Mouse (Mus musculus) 3T3-L1 (cell line): ENCODE data around the gene B3gat3.

Experiments used
- DNase-seq: peaks from one replicate; pipeline ENCODE4 v3.0.0-alpha.2; 2015; ENCODE audit warnings: low read depth, low spot score

Gene B3gat3

GRCm38 (mm10) chr19:8897865-8898495, 22.2 kb upstream of the B3gat3 start, which contains the start of gene Ganab:
TSS of gene Ganab (plus strand) at chr19:8898071.
- peak; percentile 99 for DNase-seq

DNA sequence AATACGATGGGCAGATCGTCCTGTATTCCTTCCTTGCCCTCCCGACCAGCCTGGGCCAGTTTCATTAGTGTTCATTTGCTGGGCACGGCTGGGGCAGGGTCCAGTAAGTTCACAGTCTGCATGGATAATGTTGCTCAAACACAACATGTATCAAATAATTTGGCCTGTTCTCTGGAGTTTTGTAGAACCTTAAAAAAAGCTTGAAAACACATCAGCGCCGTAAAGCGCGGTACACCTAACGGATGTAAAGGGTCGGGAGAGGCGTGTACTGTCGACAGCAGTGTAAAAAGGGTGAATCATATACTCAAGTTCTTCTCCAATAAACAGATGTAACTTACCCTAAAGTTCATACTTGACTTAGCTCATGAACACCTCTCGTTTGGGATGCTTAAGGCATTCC, 21.6 kb upstream of the B3gat3 start:
- DNase-seq, result peak; percentile 68

DNA sequence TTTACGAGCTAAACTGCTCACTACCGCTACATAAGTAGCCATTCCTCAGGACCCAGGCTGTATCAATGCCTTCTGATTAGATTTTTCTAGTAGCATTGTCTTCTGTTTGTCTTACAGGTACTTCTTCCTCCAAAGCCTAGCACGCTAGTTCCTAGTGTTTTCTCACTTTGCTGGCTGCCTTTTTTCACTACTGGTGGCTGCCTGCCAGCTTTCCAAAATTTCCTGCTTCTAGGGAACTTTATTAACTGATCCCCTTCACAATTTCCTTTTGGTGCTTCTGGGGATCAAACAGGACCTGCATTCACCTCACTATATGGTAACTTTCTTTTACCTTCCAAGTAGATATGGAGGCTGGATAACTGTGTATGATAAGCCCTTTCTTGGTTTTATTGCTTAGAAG, 21.1 kb upstream of the B3gat3 start:
- DNase-seq, result peak; percentile 24

DNA sequence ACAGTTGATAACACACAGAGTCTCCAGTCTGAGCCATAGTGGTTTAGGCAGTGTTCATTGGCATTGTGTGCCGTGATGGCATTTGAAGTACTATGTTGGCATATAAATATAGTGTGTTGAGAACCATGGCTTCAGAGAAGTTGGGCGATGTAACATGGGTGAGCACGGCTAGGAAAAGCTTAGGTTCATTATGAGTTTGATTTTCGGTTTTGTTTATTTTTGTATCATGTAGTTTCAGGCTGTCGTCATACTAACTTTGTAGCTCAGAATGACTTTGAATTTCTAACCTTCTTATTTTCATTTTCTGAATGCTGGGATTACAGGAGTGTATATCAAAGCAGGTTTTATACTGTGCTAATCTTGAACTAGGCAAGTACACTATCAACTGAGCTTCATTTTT, 16.8 kb upstream of the B3gat3 start:
- no peak for DNase-seq

DNA sequence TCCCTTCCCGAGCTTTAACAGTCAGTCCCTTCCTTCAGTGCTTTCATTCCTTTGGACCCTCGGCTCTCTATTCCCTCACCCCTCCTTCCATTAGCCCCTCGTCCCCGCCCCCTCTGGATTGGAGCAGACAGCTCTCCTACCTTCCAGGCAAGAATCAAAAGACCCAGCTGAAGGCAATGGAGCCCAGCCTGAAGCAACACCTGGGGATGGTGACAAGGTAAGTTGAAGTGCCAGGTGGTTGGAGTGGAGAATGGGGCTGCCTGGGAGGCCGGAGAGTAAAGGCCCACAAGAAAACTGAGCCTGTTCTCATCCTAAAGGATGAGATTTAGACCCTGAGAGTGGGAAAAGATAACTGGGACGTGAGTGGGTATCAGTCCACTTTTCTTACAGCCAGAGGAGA, 11.6 kb upstream of the B3gat3 start:
- no peak for DNase-seq

GRCm38 (mm10) chr19:8911810-8912209, 8.4 kb upstream of the B3gat3 start:
- no peak for DNase-seq

DNA sequence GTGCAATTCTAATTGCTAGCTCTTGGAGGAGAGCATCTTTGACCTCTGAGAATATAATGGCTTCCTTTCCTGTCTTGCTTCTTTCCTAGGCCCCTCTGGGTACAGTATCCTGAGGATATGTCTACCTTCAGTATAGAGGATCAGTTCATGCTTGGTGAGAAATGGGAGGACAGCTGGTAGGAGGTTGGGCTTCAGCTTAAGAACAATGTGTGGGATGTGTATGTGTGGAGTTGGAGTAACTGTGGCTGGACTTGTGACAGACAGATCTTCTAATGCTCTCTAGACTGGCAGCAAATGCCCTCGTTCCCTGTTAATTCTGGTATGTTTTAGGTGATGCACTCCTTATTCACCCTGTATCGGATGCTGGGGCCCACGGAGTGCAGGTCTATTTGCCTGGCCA, 6.0 kb upstream of the B3gat3 start:
- no peak for DNase-seq

- DNase-seq, result no peak
These were observed 1.2 kb upstream of the B3gat3 start for GRCm38 (mm10) chr19:8919000-8919399.

GRCm38 (mm10) chr19:8919684-8920072, 496 bp upstream of the B3gat3 start:
- peak; percentile 17 for DNase-seq

GRCm38 (mm10) chr19:8920836-8921291, 690 bp downstream of the B3gat3 start:
- DNase-seq, result peak; percentile 80

- no peak for DNase-seq
These were observed 1.6 kb downstream of the B3gat3 start for GRCm38 (mm10) chr19:8921741-8922140.

- DNase-seq, result no peak
These were observed 6.6 kb downstream of the B3gat3 start for GRCm38 (mm10) chr19:8926766-8927165.

DNA sequence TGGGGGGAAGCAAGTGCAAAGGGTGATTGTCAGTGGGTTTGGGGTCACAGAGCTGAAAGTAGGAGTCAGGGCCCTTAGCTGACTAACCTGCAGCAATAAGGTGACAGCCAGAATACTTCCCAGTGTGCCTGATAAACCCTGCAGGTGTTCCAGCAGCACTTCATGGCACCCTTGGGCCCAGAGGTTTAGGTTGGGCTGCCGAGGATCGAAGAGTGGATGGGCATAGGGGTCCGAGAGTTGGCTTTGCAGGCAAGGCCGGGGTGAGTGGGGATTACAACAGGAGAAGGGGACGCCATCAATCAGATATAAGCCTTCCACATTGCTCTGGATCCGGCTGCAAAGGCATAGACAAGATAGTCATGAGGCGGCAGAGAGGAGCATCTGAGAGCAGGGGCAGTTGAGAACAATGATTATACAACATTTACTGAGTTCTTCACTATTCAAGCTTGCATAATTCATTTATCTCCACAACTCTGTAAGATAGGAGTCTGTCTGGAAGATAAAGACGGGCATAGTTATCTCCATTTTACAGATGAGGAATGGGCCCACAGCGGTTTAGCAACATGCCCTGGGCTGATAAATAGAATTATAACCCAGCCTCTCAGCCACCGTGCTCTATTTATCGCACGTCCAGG, 7.8 kb downstream of the B3gat3 start:
- no peak for DNase-seq

GRCm38 (mm10) chr19:8928689-8929223, 8.6 kb downstream of the B3gat3 start:
- no peak for DNase-seq

DNA sequence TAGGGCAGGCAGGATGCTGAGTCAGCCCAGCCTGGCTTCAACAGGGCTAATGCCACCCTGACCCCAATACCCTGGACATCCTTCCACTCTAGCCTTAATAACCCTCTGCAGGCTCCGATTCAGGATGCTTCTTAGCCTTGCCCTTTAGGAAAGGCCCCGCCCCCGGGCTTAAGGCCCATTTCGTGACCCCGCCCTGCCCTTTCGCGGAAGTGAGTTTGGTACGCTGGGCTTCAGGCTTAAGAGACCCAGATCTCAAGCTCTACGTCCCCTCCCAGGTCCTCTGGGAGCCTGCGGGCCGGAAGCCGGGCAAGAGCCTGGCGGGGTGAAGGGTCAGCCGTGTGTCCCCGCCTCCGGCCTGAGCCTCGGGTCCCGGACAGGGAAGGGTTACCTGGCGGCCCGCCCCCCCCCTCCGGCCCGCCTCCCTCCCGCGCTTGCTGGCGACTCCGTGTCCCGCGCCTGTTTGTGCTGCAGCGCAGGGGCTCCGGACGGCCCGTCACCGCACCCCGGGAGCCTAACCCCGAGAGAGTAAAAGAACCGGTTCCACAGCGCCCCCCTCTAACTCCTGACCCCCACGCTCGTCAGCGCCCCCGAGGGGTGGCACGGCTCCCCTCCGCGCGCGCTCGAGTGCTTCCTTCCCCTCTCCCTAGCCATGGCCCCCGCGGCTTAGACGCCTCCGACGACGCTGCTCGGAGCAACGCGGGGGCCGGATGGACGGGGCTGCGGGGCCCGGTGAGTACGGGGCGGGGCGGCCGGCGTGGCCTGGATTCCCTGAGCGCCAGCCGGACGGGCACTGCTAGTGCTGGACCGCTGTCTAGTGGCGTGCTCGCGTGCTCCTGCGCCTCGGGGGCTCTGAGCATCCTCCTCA, 9.3 kb downstream of the B3gat3 start, which contains the start of the genes Rom1 and Eml3:
Gene Rom1, minus strand, starts transcription at position 133 of the 865 bp plus-strand sequence.
Gene Eml3, plus strand, starts transcription at position 329 of the 865 bp plus-strand sequence.
- DNase-seq, result peak; percentile 85

DNA sequence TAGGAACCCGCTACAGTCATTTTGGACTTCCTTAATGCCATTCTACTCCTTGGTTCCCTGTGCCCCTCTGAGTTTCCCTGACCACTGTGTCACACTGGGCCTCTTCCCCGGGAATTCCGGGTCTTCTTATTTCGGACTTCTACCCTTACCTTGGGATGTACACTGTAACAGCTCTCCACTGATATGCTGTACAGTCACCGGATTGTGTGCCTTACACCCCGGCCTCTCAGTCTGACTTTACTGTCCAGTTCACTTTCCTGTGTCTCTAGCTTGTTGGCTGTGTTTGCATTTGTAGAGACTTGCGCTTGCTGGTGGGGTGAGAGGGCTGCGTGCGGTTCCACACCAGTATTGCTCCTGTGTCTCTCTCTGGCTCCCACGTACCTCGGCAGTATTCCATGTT, 9.9 kb downstream of the B3gat3 start:
- DNase-seq, result peak; percentile 55

GRCm38 (mm10) chr19:8930771-8931170, 10.6 kb downstream of the B3gat3 start:
- DNase-seq, result no peak

DNA sequence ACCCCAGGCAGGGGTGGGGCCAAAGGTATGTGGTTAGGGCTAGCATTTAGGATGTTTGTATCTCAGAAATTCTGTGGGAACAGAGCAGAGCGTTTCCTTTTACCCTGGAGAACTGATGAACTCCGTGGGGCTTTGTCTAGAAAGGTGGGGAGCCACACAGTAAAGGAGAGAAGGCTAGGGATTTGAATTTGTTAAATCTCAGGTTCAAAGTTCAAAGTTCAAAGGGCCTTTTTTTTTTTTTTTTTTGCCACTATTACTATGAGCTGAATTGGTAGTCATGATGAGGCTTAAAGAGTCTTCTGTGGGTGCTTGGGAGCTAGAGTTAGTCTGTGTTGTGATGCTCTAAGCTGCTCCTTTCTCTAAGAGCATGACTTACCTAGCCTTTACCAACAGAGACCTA, 16.6 kb downstream of the B3gat3 start:
- no peak for DNase-seq

GRCm38 (mm10) chr19:8940526-8941133, 20.5 kb downstream of the B3gat3 start:
- no peak for DNase-seq

DNA sequence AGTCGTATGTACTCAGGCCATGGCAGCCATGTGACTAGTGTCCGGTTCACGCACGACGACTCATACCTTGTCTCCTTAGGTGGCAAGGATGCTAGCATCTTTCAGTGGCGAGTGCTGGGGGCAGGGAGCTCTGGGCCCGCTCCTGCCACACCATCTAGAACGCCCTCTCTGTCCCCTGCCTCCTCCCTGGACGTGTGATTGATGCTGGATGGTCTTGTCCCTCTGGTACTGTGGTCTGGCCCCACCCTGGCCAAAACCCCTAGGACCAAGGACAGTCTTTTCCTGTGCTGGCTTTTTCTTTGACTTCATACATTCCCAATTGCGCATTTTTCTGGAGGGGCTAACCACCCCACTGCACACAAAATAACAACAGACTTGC, 21.0 kb downstream of the B3gat3 start:
- peak; percentile 44 for DNase-seq

DNA sequence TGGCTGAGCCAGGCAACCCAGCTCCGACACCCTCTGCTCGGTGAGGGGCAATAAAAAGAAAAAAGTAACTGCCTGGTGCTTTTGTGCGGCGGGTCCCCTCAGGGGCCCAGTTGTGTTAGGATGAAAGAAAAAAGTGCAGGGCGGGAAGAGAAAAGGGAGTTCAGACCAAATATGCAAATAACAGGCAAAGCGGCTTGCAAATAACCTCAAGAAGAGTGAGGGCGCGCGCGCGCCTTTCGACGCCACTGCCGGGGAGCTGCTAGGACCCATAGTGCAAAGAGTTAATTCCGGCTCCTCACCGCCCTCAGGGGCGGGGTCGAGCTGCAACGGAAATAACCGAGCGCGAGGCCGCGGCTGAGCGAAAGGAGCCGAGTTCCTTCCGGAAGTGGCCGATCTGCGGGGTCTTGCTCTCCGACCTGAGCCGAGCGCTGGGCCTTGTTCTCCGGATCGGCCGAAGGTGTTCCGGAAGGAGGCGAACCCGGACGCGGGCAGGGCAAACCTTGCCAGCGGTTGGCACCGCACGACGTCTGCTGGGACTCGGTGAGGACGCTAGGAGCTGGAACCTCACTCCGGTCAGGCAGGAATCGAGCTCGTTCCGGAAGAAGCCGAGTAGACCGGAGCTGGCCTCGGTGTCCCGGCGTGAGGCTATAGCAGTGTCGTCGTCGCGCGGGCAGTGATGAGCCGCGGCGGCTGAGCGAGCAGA, 21.5 kb downstream of the B3gat3 start, which contains the start of gene Mta2:
Gene Mta2, plus strand, starts transcription at position 361 of the 703 bp plus-strand sequence.
- peak; percentile 96 for DNase-seq
